In the genomic region with DNA sequence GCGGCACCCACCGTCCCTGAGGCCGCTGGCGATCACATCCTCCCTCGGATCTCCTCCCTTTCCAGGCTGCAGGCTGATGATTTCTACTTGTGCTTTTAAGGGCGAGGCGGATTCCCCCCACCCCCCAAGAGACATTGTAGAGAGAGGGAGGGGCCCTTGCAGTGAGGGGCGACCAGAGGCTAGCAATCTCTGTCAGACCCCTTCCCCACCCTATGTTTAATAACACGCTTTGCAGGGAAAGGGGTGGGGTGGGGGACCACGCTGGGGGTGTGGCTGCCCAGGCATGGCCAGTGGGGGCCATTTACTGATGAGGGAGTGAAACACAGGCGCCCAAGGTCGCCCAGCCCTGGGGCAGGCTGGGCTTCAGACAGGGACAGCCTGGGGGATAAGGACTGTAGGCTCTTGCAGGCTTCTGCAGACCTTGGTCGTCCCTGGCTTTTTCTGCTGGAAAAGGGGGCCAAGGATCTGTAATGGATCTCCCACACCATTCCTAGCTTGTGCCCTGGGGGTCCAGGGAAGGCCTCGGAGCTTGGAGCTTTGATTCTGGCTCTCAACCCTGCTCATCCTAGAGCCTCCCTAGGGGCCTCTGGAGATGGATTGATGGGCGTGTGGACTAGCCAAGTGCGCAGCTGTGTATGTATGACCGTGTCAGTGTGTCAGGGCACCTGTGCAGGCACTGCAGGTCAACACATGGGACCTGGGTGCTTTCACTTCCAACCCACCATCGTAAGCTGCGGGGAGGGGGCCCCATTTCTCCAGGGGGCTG, we compare ENCODE assay signal across 9 mouse cellular contexts. TPM values are rescaled to one million over a fixed set of nuclear protein-coding genes. Genes with fewer than 3 reads are reported as not detected.
DNase-seq lines count a peak whose midpoint lies in the region; ATAC-seq and TF ChIP-seq lines count a peak whose summit lies in the region.
"Had no signal": no experiment of that assay in that cellular context is flagged by ENCODE, and none has a peak within 500 bp of the region (broad histone marks: within the 10 kb centered on the region; RNA-seq: fewer than 3 reads in every experiment).

No protein-coding gene starts in this region.

- dilution Hi-C loops in CH12.LX (cut with MboI; ENCODE audit: extremely low pct_ligation_motif_present, extremely low pct_unique_long_range_greater_than_20kb, low sequenced_read_pairs): no loop called here

- in situ Hi-C loops in CH12.LX (cut with MboI; ENCODE audit: low pct_ligation_motif_present, low pct_unique_long_range_greater_than_20kb, low sequenced_read_pairs): no loop called here

- DNase-seq in heart, adult 11 months: no peak
- no peak for DNase-seq in CH12.LX (ENCODE audit: extremely low read depth)
- no peak for DNase-seq in liver, embryonic 11.5 days (ENCODE audit: low spot score)
- no peak for DNase-seq in thymus, postnatal 25 days
- DNase-seq in adrenal gland, adult 18-20 months (ENCODE audit: low spot score in 2 of 2): no peak

- H3K9me3 ChIP-seq in heart, embryonic 11.5 days (replicated peaks; ENCODE audit: control insufficient read depth, low read length): no peaks in the 10 kb centered on the region
- H3K9me3 ChIP-seq in CH12.LX (replicated peaks; ENCODE audit: low read length): no peaks in the 10 kb centered on the region
- H3K9me3 ChIP-seq in embryonic facial prominence, embryonic 15.5 days (replicated peaks): no peaks in the 10 kb centered on the region
- no peaks in the 10 kb centered on the region for H3K9me3 ChIP-seq in liver, embryonic 11.5 days (ENCODE audit: control insufficient read depth, low read length)

- peak overlapping the region; percentile 76 for H3K4me3 ChIP-seq in heart, embryonic 11.5 days (ENCODE audit: low read depth, low read length)
- peak overlapping the region in 1 of 3 experiments; percentile 47 for H3K4me3 ChIP-seq in CH12.LX (replicated peaks in 1 of 3; ENCODE audit: low read depth in 2 of 3, low read length in 2 of 3, poor library complexity in 1 of 3)
- peak overlapping the region; percentile 68 for H3K4me3 ChIP-seq in embryonic facial prominence, embryonic 15.5 days (replicated peaks)
- H3K4me3 ChIP-seq in liver, embryonic 11.5 days (ENCODE audit: low read depth, low read length): peak overlapping the region; percentile 64

- H3K4me2 ChIP-seq in heart, embryonic 11.5 days: peak overlapping the region; percentile 84
- H3K4me2 ChIP-seq in CH12.LX (ENCODE audit: insufficient read depth, low read depth, poor library complexity, severe bottlenecking): peak overlapping the region; percentile 76; the same call in 1 of the 2 replicates
- peak overlapping the region; percentile 98 for H3K4me2 ChIP-seq in embryonic facial prominence, embryonic 15.5 days (replicated peaks)
- peak overlapping the region; percentile 92 for H3K4me2 ChIP-seq in liver, embryonic 11.5 days

- TF ChIP-seq RAD21 in CH12.LX (IDR thresholded peaks at IDR 0.05; ENCODE audit: low read depth, low read length): no peak

- peak overlapping the region; percentile 73 for H3K9ac ChIP-seq in heart, embryonic 11.5 days (ENCODE audit: low read depth, low read length)
- no peak overlapping the region for H3K9ac ChIP-seq in CH12.LX (ENCODE audit: insufficient read depth, low read depth)
- peak overlapping the region; percentile 68 for H3K9ac ChIP-seq in embryonic facial prominence, embryonic 15.5 days
- peak overlapping the region; percentile 56; the same call in 1 of the 2 replicates for H3K9ac ChIP-seq in liver, embryonic 11.5 days (ENCODE audit: low read depth, low read length)

- no peak overlapping the region for H3K27ac ChIP-seq in heart, embryonic 11.5 days (ENCODE audit: low read depth, low read length)
- H3K27ac ChIP-seq in CH12.LX (ENCODE audit: insufficient read depth, low read depth): no peak overlapping the region
- H3K27ac ChIP-seq in embryonic facial prominence, embryonic 15.5 days (replicated peaks): no peak overlapping the region
- H3K27ac ChIP-seq in liver, embryonic 11.5 days (ENCODE audit: low read depth, low read length): no peak overlapping the region

- peaks cover 43% of the 10 kb centered on the region for H3K27me3 ChIP-seq in heart, embryonic 11.5 days (ENCODE audit: control insufficient read depth, insufficient read depth, low read length)
- peaks cover 56% of the 10 kb centered on the region for H3K27me3 ChIP-seq in CH12.LX (replicated peaks)
- peaks cover 23% of the 10 kb centered on the region for H3K27me3 ChIP-seq in embryonic facial prominence, embryonic 15.5 days
- H3K27me3 ChIP-seq in liver, embryonic 11.5 days (replicated peaks; ENCODE audit: control insufficient read depth, insufficient read depth, low read length): peaks cover 41% of the 10 kb centered on the region

- TF ChIP-seq CTCF in CH12.LX (conservative IDR thresholded peaks at IDR 0.05 in 1 of 2, IDR thresholded peaks at IDR 0.05 in 1 of 2; ENCODE audit: low read depth in 2 of 2, low read length in 2 of 2): no peak

- no peak for ATAC-seq in heart, embryonic 11.5 days (replicated peaks; ENCODE audit: insufficient number of reproducible peaks, low FRiP score, low TSS enrichment)
- no peak for ATAC-seq in embryonic facial prominence, embryonic 15.5 days (ENCODE audit: insufficient number of reproducible peaks, low FRiP score, low TSS enrichment, low read depth)
- ATAC-seq in liver, embryonic 11.5 days (replicated peaks; ENCODE audit: low FRiP score): peak; percentile 29; the same call in 1 of the 2 replicates
- ATAC-seq in CD4-positive, CD25-positive, alpha-beta regulatory T cell, adult 4 months: no peak
- ATAC-seq: Patski had no signal

- 20% methylated on average over 19 of the region's 19 CpGs for WGBS in heart, embryonic 11.5 days (ENCODE audit: insufficient replicate concordance)
- 21% methylated on average over 19 of the region's 19 CpGs for WGBS in embryonic facial prominence, embryonic 15.5 days
- WGBS in liver, embryonic 11.5 days: 25% methylated on average over 19 of the region's 19 CpGs

- H3K36me3 ChIP-seq in heart, embryonic 11.5 days (ENCODE audit: control insufficient read depth, insufficient read depth, low read length): no peaks in the 10 kb centered on the region
- no peaks in the 10 kb centered on the region for H3K36me3 ChIP-seq in CH12.LX (replicated peaks in 1 of 2; ENCODE audit: control insufficient read depth in 1 of 2, insufficient read depth in 1 of 2, low read length in 1 of 2)
- no peaks in the 10 kb centered on the region for H3K36me3 ChIP-seq in embryonic facial prominence, embryonic 15.5 days
- H3K36me3 ChIP-seq in liver, embryonic 11.5 days (ENCODE audit: control insufficient read depth, insufficient read depth, low read length): no peaks in the 10 kb centered on the region

- TF ChIP-seq POLR2A in CH12.LX (IDR thresholded peaks at IDR 0.05; ENCODE audit: low read depth, low read length): no peak

- H3K4me1 ChIP-seq in heart, embryonic 11.5 days (ENCODE audit: control insufficient read depth, insufficient read depth, low read length): peaks cover 6% of the 10 kb centered on the region
- peaks cover 5 to 6% of the 10 kb centered on the region in 2 experiments; a peak in 2 of 4 replicates for H3K4me1 ChIP-seq in CH12.LX (ENCODE audit: control insufficient read depth in 1 of 2, insufficient read depth in 2 of 2)
- peaks cover 22% of the 10 kb centered on the region for H3K4me1 ChIP-seq in embryonic facial prominence, embryonic 15.5 days
- peaks cover 14% of the 10 kb centered on the region; the same call in 1 of the 2 replicates for H3K4me1 ChIP-seq in liver, embryonic 11.5 days (replicated peaks; ENCODE audit: control insufficient read depth, insufficient read depth, low read length)

- TF ChIP-seq EP300 in CH12.LX (IDR thresholded peaks at IDR 0.05; ENCODE audit: low read length): no peak

- no peaks in the 10 kb centered on the region for H3K79me2 ChIP-seq in CH12.LX (replicated peaks; ENCODE audit: control insufficient read depth, extremely low read depth, insufficient read depth, poor library complexity, severe bottlenecking)

RNA-seq across cellular contexts. Expression of gene Caskin1, which starts 1.0 kb away (rescaled TPM):
- 0.40 and 0.49 TPM in 2 replicates for polyA plus RNA-seq in heart, embryonic 11.5 days (2014; fragmentation: Nextera tagmentation; extraction: Ambion mirVana)
- 0.08 and 0.21 TPM in 2 replicates for total RNA-seq in CH12.LX (2012; rRNA removed)
- not detected in 2 replicates for total RNA-seq in CH12.LX (2014; rRNA removed)
- polyA plus RNA-seq in CH12.LX (2012; ENCODE audit: insufficient read length, low read depth): 0.71 and 0.80 TPM in 2 replicates
- 2.5 and 4.0 TPM in 2 replicates for polyA plus RNA-seq in embryonic facial prominence, embryonic 15.5 days (2015; fragmentation: Nextera tagmentation; extraction: Ambion mirVana)
- polyA plus RNA-seq in liver, embryonic 11.5 days (2014; fragmentation: Nextera tagmentation; extraction: Ambion mirVana): 0.47 and 0.56 TPM in 2 replicates
- 10 to 100 TPM; 16.0 to 31.5 TPM for total RNA-seq in adrenal gland, adult 18-20 months (2021)
- under 1 TPM; 0.16 TPM for polyA plus RNA-seq in CD4-positive, CD25-positive, alpha-beta regulatory T cell, adult 4 months (2017; shearing (Covaris generic))

RNA-seq across cellular contexts. Expression of gene Mlst8, which starts 10.6 kb away (rescaled TPM):
- polyA plus RNA-seq in heart, embryonic 11.5 days (2014; fragmentation: Nextera tagmentation; extraction: Ambion mirVana): 17.5 and 20.9 TPM in 2 replicates
- total RNA-seq in CH12.LX (2012; rRNA removed): 10.0 and 13.6 TPM in 2 replicates
- 10.9 and 14.0 TPM in 2 replicates for total RNA-seq in CH12.LX (2014; rRNA removed)
- 21.8 and 24.7 TPM in 2 replicates for polyA plus RNA-seq in CH12.LX (2012; ENCODE audit: insufficient read length, low read depth)
- polyA plus RNA-seq in embryonic facial prominence, embryonic 15.5 days (2015; fragmentation: Nextera tagmentation; extraction: Ambion mirVana): 27.2 and 28.8 TPM in 2 replicates
- 22.3 TPM in 2 replicates for polyA plus RNA-seq in liver, embryonic 11.5 days (2014; fragmentation: Nextera tagmentation; extraction: Ambion mirVana)
- total RNA-seq in adrenal gland, adult 18-20 months (2021): 10 to 100 TPM; 24.6 to 26.5 TPM
- polyA plus RNA-seq in CD4-positive, CD25-positive, alpha-beta regulatory T cell, adult 4 months (2017; shearing (Covaris generic)): 10 to 100 TPM; 14.3 to 25.8 TPM

RNA-seq across cellular contexts. Expression of gene Bricd5, which starts 15.8 kb away (rescaled TPM):
- 0.21 and 0.42 TPM in 2 replicates for polyA plus RNA-seq in heart, embryonic 11.5 days (2014; fragmentation: Nextera tagmentation; extraction: Ambion mirVana)
- total RNA-seq in CH12.LX (2012; rRNA removed): 0.98 and 1.1 TPM in 2 replicates
- total RNA-seq in CH12.LX (2014; rRNA removed): not detected in 2 replicates
- 0.61 TPM in 1 of 2 replicates, not detected in the other for polyA plus RNA-seq in CH12.LX (2012; ENCODE audit: insufficient read length, low read depth)
- 0.43 and 0.44 TPM in 2 replicates for polyA plus RNA-seq in embryonic facial prominence, embryonic 15.5 days (2015; fragmentation: Nextera tagmentation; extraction: Ambion mirVana)
- 0.25 and 0.26 TPM in 2 replicates for polyA plus RNA-seq in liver, embryonic 11.5 days (2014; fragmentation: Nextera tagmentation; extraction: Ambion mirVana)
- under 1 TPM; 0.42 to 0.53 TPM for total RNA-seq in adrenal gland, adult 18-20 months (2021)
- polyA plus RNA-seq in CD4-positive, CD25-positive, alpha-beta regulatory T cell, adult 4 months (2017; shearing (Covaris generic)): not detected

RNA-seq across cellular contexts. Expression of gene Pgp, which starts 19.3 kb away (rescaled TPM):
- 75.8 and 77.2 TPM in 2 replicates for polyA plus RNA-seq in heart, embryonic 11.5 days (2014; fragmentation: Nextera tagmentation; extraction: Ambion mirVana)
- 14.2 and 17.3 TPM in 2 replicates for total RNA-seq in CH12.LX (2012; rRNA removed)
- 31.1 and 41.8 TPM in 2 replicates for total RNA-seq in CH12.LX (2014; rRNA removed)
- 41.1 and 41.6 TPM in 2 replicates for polyA plus RNA-seq in CH12.LX (2012; ENCODE audit: insufficient read length, low read depth)
- polyA plus RNA-seq in embryonic facial prominence, embryonic 15.5 days (2015; fragmentation: Nextera tagmentation; extraction: Ambion mirVana): 48.9 and 50.6 TPM in 2 replicates
- 119 and 123 TPM in 2 replicates for polyA plus RNA-seq in liver, embryonic 11.5 days (2014; fragmentation: Nextera tagmentation; extraction: Ambion mirVana)
- total RNA-seq in adrenal gland, adult 18-20 months (2021): 10 to 100 TPM; 85.8 to 86.4 TPM
- polyA plus RNA-seq in CD4-positive, CD25-positive, alpha-beta regulatory T cell, adult 4 months (2017; shearing (Covaris generic)): 1 to 10 TPM; 4.1 to 5.3 TPM

RNA-seq across cellular contexts. Expression of gene E4f1, which starts 19.3 kb away (rescaled TPM):
- polyA plus RNA-seq in heart, embryonic 11.5 days (2014; fragmentation: Nextera tagmentation; extraction: Ambion mirVana): 14.0 and 17.6 TPM in 2 replicates
- 21.5 and 22.7 TPM in 2 replicates for total RNA-seq in CH12.LX (2012; rRNA removed)
- 10.0 and 10.2 TPM in 2 replicates for total RNA-seq in CH12.LX (2014; rRNA removed)
- 16.2 and 17.4 TPM in 2 replicates for polyA plus RNA-seq in CH12.LX (2012; ENCODE audit: insufficient read length, low read depth)
- 37.0 and 39.8 TPM in 2 replicates for polyA plus RNA-seq in embryonic facial prominence, embryonic 15.5 days (2015; fragmentation: Nextera tagmentation; extraction: Ambion mirVana)
- 20.0 and 23.5 TPM in 2 replicates for polyA plus RNA-seq in liver, embryonic 11.5 days (2014; fragmentation: Nextera tagmentation; extraction: Ambion mirVana)
- 10 to 100 TPM; 21.9 to 23.1 TPM for total RNA-seq in adrenal gland, adult 18-20 months (2021)
- polyA plus RNA-seq in CD4-positive, CD25-positive, alpha-beta regulatory T cell, adult 4 months (2017; shearing (Covaris generic)): 10 to 100 TPM; 34.3 to 62.8 TPM
